8 mouse cellular contexts compared by ENCODE assay signal in genomic region chr7:16404315-16405072, GRCm38 (mm10). TPM values are rescaled to one million over a fixed set of nuclear protein-coding genes. Genes with fewer than 3 reads are reported as not detected.
DNase-seq lines count a peak whose midpoint lies in the region; ATAC-seq and TF ChIP-seq lines count a peak whose summit lies in the region.

No protein-coding gene starts in this region.

- H3K27ac ChIP-seq in intestine, postnatal 0 days (ENCODE audit: low read depth, low read length): peak overlapping the region; percentile 98
- H3K27ac ChIP-seq in neural tube, embryonic 12.5 days: no peak overlapping the region

- no peak for ATAC-seq in intestine, postnatal 0 days
- no peak for ATAC-seq in neural tube, embryonic 12.5 days (ENCODE audit: low FRiP score, low read depth)
- no peak for ATAC-seq in cerebellum, adult (ENCODE audit: insufficient number of reproducible peaks, low FRiP score, low TSS enrichment)

- peak; percentile 35 for DNase-seq in cerebellum, adult 9-10 months
- no peak for DNase-seq in cerebellum, adult 11 months
- DNase-seq in thymus, postnatal 14 days: peak; percentile 28
- DNase-seq in thymus, postnatal 10 days (ENCODE audit: low spot score in 2 of 2): no peak
- no peak for DNase-seq in retina, postnatal 1 day

- no peaks in the 10 kb centered on the region for H3K27me3 ChIP-seq in intestine, postnatal 0 days (replicated peaks; ENCODE audit: control insufficient read depth, insufficient read depth, low read length)
- H3K27me3 ChIP-seq in neural tube, embryonic 12.5 days (replicated peaks): no peaks in the 10 kb centered on the region

- H3K4me2 ChIP-seq in intestine, postnatal 0 days (replicated peaks; ENCODE audit: low read depth): no peak overlapping the region
- H3K4me2 ChIP-seq in neural tube, embryonic 12.5 days (replicated peaks): peak overlapping the region; percentile 37

- peak overlapping the region; percentile 43; the same call in 1 of the 2 replicates for H3K9ac ChIP-seq in intestine, postnatal 0 days (ENCODE audit: low read depth, low read length)
- peak overlapping the region; percentile 4; the same call in 1 of the 2 replicates for H3K9ac ChIP-seq in neural tube, embryonic 12.5 days

- no peak overlapping the region for H3K4me3 ChIP-seq in intestine, postnatal 0 days (ENCODE audit: low read depth, low read length)
- no peak overlapping the region for H3K4me3 ChIP-seq in neural tube, embryonic 12.5 days

- 53% methylated on average over 3 of the region's 3 CpGs for WGBS in intestine, postnatal 0 days
- 88% methylated on average over 3 of the region's 3 CpGs for WGBS in neural tube, embryonic 12.5 days

- peaks cover 24% of the 10 kb centered on the region; the same call in 1 of the 2 replicates for H3K4me1 ChIP-seq in intestine, postnatal 0 days (replicated peaks; ENCODE audit: control insufficient read depth, insufficient read depth, low read length)
- H3K4me1 ChIP-seq in neural tube, embryonic 12.5 days: peaks cover 28% of the 10 kb centered on the region

- no peaks in the 10 kb centered on the region for H3K36me3 ChIP-seq in intestine, postnatal 0 days (ENCODE audit: control insufficient read depth, insufficient read depth)
- no peaks in the 10 kb centered on the region for H3K36me3 ChIP-seq in neural tube, embryonic 12.5 days

- no peaks in the 10 kb centered on the region for H3K9me3 ChIP-seq in intestine, postnatal 0 days (ENCODE audit: control insufficient read depth)
- no peaks in the 10 kb centered on the region for H3K9me3 ChIP-seq in neural tube, embryonic 12.5 days

- no peak for TF ChIP-seq CTCF in intestine, postnatal 0 days (IDR thresholded peaks at IDR 0.05; ENCODE audit: low read depth)

RNA-seq across cellular contexts. Expression of gene Zc3h4, which starts 3.8 kb away (rescaled TPM):
- 12.9 and 13.5 TPM in 2 replicates for polyA plus RNA-seq in intestine, postnatal 0 days (2015; fragmentation: Nextera tagmentation; extraction: Ambion mirVana)
- 26.6 and 27.8 TPM in 2 replicates for polyA plus RNA-seq in neural tube, embryonic 12.5 days (2016; fragmentation: Nextera tagmentation; extraction: Ambion mirVana)

RNA-seq across cellular contexts. Expression of gene Sae1, which starts 16.9 kb away (rescaled TPM):
- polyA plus RNA-seq in intestine, postnatal 0 days (2015; fragmentation: Nextera tagmentation; extraction: Ambion mirVana): 90.7 and 91.5 TPM in 2 replicates
- polyA plus RNA-seq in neural tube, embryonic 12.5 days (2016; fragmentation: Nextera tagmentation; extraction: Ambion mirVana): 321 and 328 TPM in 2 replicates

RNA-seq across cellular contexts. Expression of gene Tmem160, which starts 48.1 kb away (rescaled TPM):
- 124 and 132 TPM in 2 replicates for polyA plus RNA-seq in intestine, postnatal 0 days (2015; fragmentation: Nextera tagmentation; extraction: Ambion mirVana)
- 58.5 and 66.6 TPM in 2 replicates for polyA plus RNA-seq in neural tube, embryonic 12.5 days (2016; fragmentation: Nextera tagmentation; extraction: Ambion mirVana)

Comparison
In these comparisons a context has a peak if more than half of its experiments do, and no peak if none do; other contexts are left out.
1. DNase-seq: peak in cerebellum, adult 9-10 months (single experiment) and thymus, postnatal 14 days (single experiment); none in cerebellum, adult 11 months (single experiment), thymus, postnatal 10 days (0 of 2) and retina, postnatal 1 day (single experiment).